Mouse (Mus musculus) ES-E14 (cell line): ENCODE results near the gene H2afz.
A peak's percentile ranks its signal among the peaks of the same experiment; 100 is the strongest.

Source experiments
- MAFK ChIP-seq: IDR thresholded peaks from 2 replicates; pipeline ENCODE4 v1.6.1; 2014; ENCODE audit warnings: mild to moderate bottlenecking, low read depth, low read length, inconsistent platforms; ENCODE audit not compliant: insufficient read depth
- ZC3H11A ChIP-seq: IDR thresholded peaks from 2 replicates; pipeline ENCODE4 v1.6.1; 2012; ENCODE audit warnings: low read depth, mild to moderate bottlenecking, inconsistent platforms, low read length, borderline replicate concordance

DNA sequence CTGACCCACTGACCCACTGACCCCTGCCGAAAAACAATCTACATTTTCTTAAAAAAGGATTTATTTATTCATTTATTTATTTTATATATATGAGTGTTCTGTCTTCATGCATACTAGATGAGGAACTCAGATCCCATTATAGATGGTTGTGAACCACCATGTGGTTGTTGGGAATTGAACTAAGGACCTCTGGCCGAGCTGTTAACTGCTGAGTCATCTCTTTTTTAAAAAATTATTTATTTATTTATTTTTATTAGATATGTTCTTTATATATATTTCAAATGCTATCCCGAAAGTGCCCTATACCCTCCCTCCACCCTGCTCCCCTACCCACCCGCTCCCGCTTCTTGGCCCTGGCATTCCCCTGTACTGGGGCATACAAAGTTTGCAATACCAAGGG, 16.8 kb downstream of the H2afz start:
- TF ChIP-seq MAFK (peak; percentile 89), ZC3H11A (no peak)
